Mouse (Mus musculus): ENCODE results near the gene Ddx24.
"Not testable (repeated sequence)": the region's sequence is repeated elsewhere in the genome, so short reads cannot be mapped to it uniquely, and the experiment has no call there.

Ddx24 gene

GRCm38 (mm10) chr12:103425729-103426470 lies at the start of gene Ddx24:
Gene Ddx24 (minus strand): TSS chr12:103425830.
- peak; percentile 97 for DNase-seq (ENCODE audit: low spot score)

- no peak for DNase-seq (ENCODE audit: low spot score)
These were observed 48.9 kb upstream of the Ddx24 start for GRCm38 (mm10) chr12:103474481-103474880.

- no peak for DNase-seq (ENCODE audit: low spot score)
These were observed 31.5 kb upstream of the Ddx24 start, which contains the start of gene Ifi27l2b for GRCm38 (mm10) chr12:103457140-103457539. Gene Ifi27l2b (minus strand): TSS chr12:103457223.

- DNase-seq (ENCODE audit: low spot score) = not testable (repeated sequence)
These were observed 31.1 kb upstream of the Ddx24 start for GRCm38 (mm10) chr12:103456727-103457126.

- DNase-seq (ENCODE audit: low spot score) = no peak
These were observed 27.7 kb upstream of the Ddx24 start for GRCm38 (mm10) chr12:103453361-103453760.

GRCm38 (mm10) chr12:103445060-103445459 lies 19.4 kb upstream of the Ddx24 start:
- no peak for DNase-seq (ENCODE audit: low spot score)

GRCm38 (mm10) chr12:103444261-103444660 lies 18.6 kb upstream of the Ddx24 start:
- DNase-seq (ENCODE audit: low spot score) = not testable (repeated sequence)

GRCm38 (mm10) chr12:103443524-103443923 lies 17.9 kb upstream of the Ddx24 start, which contains the start of gene Ifi27l2a:
Gene Ifi27l2a (minus strand): TSS chr12:103443680.
- DNase-seq (ENCODE audit: low spot score) = no peak

- no peak for DNase-seq (ENCODE audit: low spot score)
These were observed 12.0 kb upstream of the Ddx24 start for GRCm38 (mm10) chr12:103437601-103438000.

GRCm38 (mm10) chr12:103434861-103435260 lies 9.2 kb upstream of the Ddx24 start:
- no peak for DNase-seq (ENCODE audit: low spot score)

GRCm38 (mm10) chr12:103433986-103434731 lies 8.5 kb upstream of the Ddx24 start, which contains the start of gene Ifi27:
Gene Ifi27 (plus strand): TSS chr12:103434211.
- DNase-seq (ENCODE audit: low spot score) = peak; percentile 79

- no peak for DNase-seq (ENCODE audit: low spot score)
These were observed 7.8 kb upstream of the Ddx24 start for GRCm38 (mm10) chr12:103433430-103433829.

- DNase-seq (ENCODE audit: low spot score) = no peak
These were observed 1.1 kb upstream of the Ddx24 start for GRCm38 (mm10) chr12:103426710-103427109.

GRCm38 (mm10) chr12:103425016-103425728 lies 458 bp downstream of the Ddx24 start:
- no peak for DNase-seq (ENCODE audit: low spot score)

GRCm38 (mm10) chr12:103408144-103408543 lies 17.5 kb downstream of the Ddx24 start:
- DNase-seq (ENCODE audit: low spot score) = no peak

- DNase-seq (ENCODE audit: low spot score) = no peak
These were observed 17.9 kb downstream of the Ddx24 start, which contains the start of gene 9330161L09Rik for GRCm38 (mm10) chr12:103407720-103408119. Gene 9330161L09Rik (minus strand): TSS chr12:103407820.

- DNase-seq (ENCODE audit: low spot score) = no peak
These were observed 21.5 kb downstream of the Ddx24 start for GRCm38 (mm10) chr12:103404131-103404530.

GRCm38 (mm10) chr12:103396751-103397150 lies 28.9 kb downstream of the Ddx24 start:
- no peak for DNase-seq (ENCODE audit: low spot score)

- no peak for DNase-seq (ENCODE audit: low spot score)
These were observed 29.9 kb downstream of the Ddx24 start for GRCm38 (mm10) chr12:103395486-103396275.

GRCm38 (mm10) chr12:103393528-103393927 lies 32.1 kb downstream of the Ddx24 start:
- DNase-seq (ENCODE audit: low spot score) = no peak

GRCm38 (mm10) chr12:103391098-103391497 lies 34.5 kb downstream of the Ddx24 start:
- no peak for DNase-seq (ENCODE audit: low spot score)
